Mouse (Mus musculus) liver, embryonic 11.5 days (tissue): ENCODE data around the gene Fam213a. TPM values are rescaled to one million over a fixed set of nuclear protein-coding genes. Genes with fewer than 3 reads are reported as not detected.

ENCODE experiments used
- ATAC-seq: fragments of 200-750 bp; cut with Nextera tagmentation; replicated peaks from 2 replicates; pipeline ENCODE4 v1.8.0; 2017; ENCODE audit warnings: moderate number of reproducible peaks, mild to moderate bottlenecking, moderate TSS enrichment, moderate library complexity; ENCODE audit not compliant: low FRiP score
- DNase-seq: peaks from one replicate; pipeline ENCODE4 v3.0.0-alpha.2; 2017; ENCODE audit warnings: low spot score
- H3K27ac ChIP-seq: fragments of 300-500 bp; sonication (generic); 2 replicates; pipeline ENCODE4 v1.5.1; 2014; ENCODE audit warnings: mild to moderate bottlenecking, low read depth, low read length, control low read depth
- H3K27me3 ChIP-seq: fragments of 300-500 bp; sonication (generic); replicated peaks from 2 replicates; pipeline ENCODE4 v1.6.1; 2014; ENCODE audit warnings: low read length, mixed read lengths; ENCODE audit not compliant: control insufficient read depth, insufficient read depth
- H3K36me3 ChIP-seq: fragments of 300-500 bp; sonication (generic); 2 replicates; pipeline ENCODE4 v1.6.1; 2014; ENCODE audit warnings: mild to moderate bottlenecking, low read length, moderate library complexity, mixed read lengths; ENCODE audit not compliant: control insufficient read depth, insufficient read depth
- H3K4me1 ChIP-seq: fragments of 300-500 bp; sonication (generic); replicated peaks from 2 replicates; pipeline ENCODE4 v1.6.1; 2014; ENCODE audit warnings: low read length, mixed read lengths; ENCODE audit not compliant: control insufficient read depth, insufficient read depth
- H3K4me2 ChIP-seq: fragments of 300-500 bp; sonication (generic); 2 replicates; pipeline ENCODE4 v1.6.1; 2014; ENCODE audit warnings: mild to moderate bottlenecking, control low read depth, moderate library complexity
- H3K4me3 ChIP-seq: fragments of 300-500 bp; sonication (generic); 2 replicates; pipeline ENCODE4 v1.5.1; 2014; ENCODE audit warnings: low read depth, low read length, control low read depth
- H3K9ac ChIP-seq: fragments of 300-500 bp; sonication (generic); 2 replicates; pipeline ENCODE4 v1.6.1; 2014; ENCODE audit warnings: low read depth, low read length, control low read depth
- H3K9me3 ChIP-seq: fragments of 300-500 bp; sonication (generic); 2 replicates; pipeline ENCODE4 v1.6.1; 2016; ENCODE audit warnings: low read length, inconsistent platforms, mixed read lengths; ENCODE audit not compliant: control insufficient read depth
- WGBS: fragments of 180-500 bp; shearing (Covaris S2); extraction: QIAGEN DNeasy Blood & Tissue Kit; methylation state at CpG from one replicate; pipeline ENCODE4 v1.1.7; 2014; 5-methylcytosine and 5-hydroxymethylcytosine counted together
- polyA plus RNA-seq: library from polyadenylated mRNA; unstranded; fragments of >200 nt; fragmentation: Nextera tagmentation; extraction: Ambion mirVana; gene quantifications from 2 replicates; pipeline ENCODE4 v1.2.1, GENCODE M21; 2014

The Fam213a gene
- polyA plus RNA-seq, 1 experiment from 2014 or later, result 84.8 TPM

GRCm38 (mm10) chr14:41007641-41008040 lies 5.9 kb downstream of the Fam213a start:
- H3K27me3 ChIP-seq, result no peaks in the 10 kb centered on the region
- ATAC-seq, result peak; percentile 79
- H3K9me3 ChIP-seq, result no peaks in the 10 kb centered on the region
- H3K9ac ChIP-seq, result peak overlapping the region; percentile 52
- H3K27ac ChIP-seq, result peak overlapping the region; percentile 85
- H3K4me2 ChIP-seq, result peak overlapping the region; percentile 57
- DNase-seq, result no peak
- peaks cover 45% of the 10 kb centered on the region for H3K4me1 ChIP-seq
- H3K4me3 ChIP-seq, result peak overlapping the region; percentile 24
- 17% methylated on average over 5 of the region's 5 CpGs for WGBS
- H3K36me3 ChIP-seq, result no peaks in the 10 kb centered on the region

GRCm38 (mm10) chr14:41006899-41007298 lies 6.7 kb downstream of the Fam213a start:
- peaks cover 43% of the 10 kb centered on the region for H3K4me1 ChIP-seq
- peak overlapping the region; percentile 44 for H3K9ac ChIP-seq
- ATAC-seq, result peak; percentile 94
- peak overlapping the region; percentile 85 for H3K27ac ChIP-seq
- no peak for DNase-seq
- peak overlapping the region; percentile 24; the same call in 1 of the 2 replicates for H3K4me3 ChIP-seq
- H3K36me3 ChIP-seq, result no peaks in the 10 kb centered on the region; the same call in 1 of the 2 replicates
- no peaks in the 10 kb centered on the region for H3K9me3 ChIP-seq
- no peaks in the 10 kb centered on the region for H3K27me3 ChIP-seq
- H3K4me2 ChIP-seq, result peak overlapping the region; percentile 57
- WGBS, result 34% methylated on average over 3 of the region's 3 CpGs

GRCm38 (mm10) chr14:41006263-41006662 lies 7.3 kb downstream of the Fam213a start:
- ATAC-seq (no peak), DNase-seq (no peak)
- Histone ChIP-seq H3K4me1 (peaks cover 43% of the 10 kb centered on the region), H3K4me3 (no peak overlapping the region), H3K27ac (peak overlapping the region; percentile 85), H3K4me2 (peak overlapping the region; percentile 57), H3K9ac (peak overlapping the region; percentile 44), H3K27me3 (no peaks in the 10 kb centered on the region), H3K9me3 (no peaks in the 10 kb centered on the region), H3K36me3 (no peaks in the 10 kb centered on the region; the same call in 1 of the 2 replicates)
- WGBS, result 61% methylated on average over 10 of the region's 10 CpGs

GRCm38 (mm10) chr14:41005716-41006115 lies 7.9 kb downstream of the Fam213a start:
- DNase-seq (no peak), ATAC-seq (no peak)
- no peak overlapping the region for H3K4me3 ChIP-seq
- no peak overlapping the region for H3K9ac ChIP-seq
- H3K9me3 ChIP-seq, result no peaks in the 10 kb centered on the region
- H3K4me2 ChIP-seq, result peak overlapping the region; percentile 57
- no peak overlapping the region for H3K27ac ChIP-seq
- 82% methylated on average over 9 of the region's 9 CpGs for WGBS
- H3K4me1 ChIP-seq, result peaks cover 43% of the 10 kb centered on the region
- H3K36me3 ChIP-seq, result no peaks in the 10 kb centered on the region; the same call in 1 of the 2 replicates
- no peaks in the 10 kb centered on the region for H3K27me3 ChIP-seq

- WGBS, result 57% methylated on average over 22 of the region's 22 CpGs
- H3K9me3 ChIP-seq, result no peaks in the 10 kb centered on the region
- no peaks in the 10 kb centered on the region for H3K27me3 ChIP-seq
- no peak overlapping the region; the same call in 1 of the 2 replicates for H3K27ac ChIP-seq
- H3K4me2 ChIP-seq, result peak overlapping the region; percentile 0
- peaks cover 41% of the 10 kb centered on the region for H3K4me1 ChIP-seq
- no peak overlapping the region for H3K4me3 ChIP-seq
- ATAC-seq (no peak), DNase-seq (no peak)
- no peaks in the 10 kb centered on the region; the same call in 1 of the 2 replicates for H3K36me3 ChIP-seq
- H3K9ac ChIP-seq, result peak overlapping the region; percentile 3
These were observed 9.1 kb downstream of the Fam213a start for GRCm38 (mm10) chr14:41004201-41005141.

- H3K27ac ChIP-seq, result no peak overlapping the region
- DNase-seq, result no peak
- no peak overlapping the region for H3K4me3 ChIP-seq
- H3K4me1 ChIP-seq, result peaks cover 17% of the 10 kb centered on the region
- 90% methylated on average over 5 of the region's 5 CpGs for WGBS
- ATAC-seq, result no peak
- H3K27me3 ChIP-seq, result no peaks in the 10 kb centered on the region
- no peak overlapping the region for H3K4me2 ChIP-seq
- no peaks in the 10 kb centered on the region for H3K9me3 ChIP-seq
- no peaks in the 10 kb centered on the region; the same call in 1 of the 2 replicates for H3K36me3 ChIP-seq
- H3K9ac ChIP-seq, result no peak overlapping the region
These were observed 12.0 kb downstream of the Fam213a start for GRCm38 (mm10) chr14:41001576-41001975.

GRCm38 (mm10) chr14:41000801-41001200 lies 12.8 kb downstream of the Fam213a start:
- Histone ChIP-seq H3K27me3 (no peaks in the 10 kb centered on the region), H3K4me2 (no peak overlapping the region), H3K9ac (no peak overlapping the region), H3K4me3 (no peak overlapping the region), H3K27ac (no peak overlapping the region), H3K4me1 (peaks cover 9% of the 10 kb centered on the region; the same call in 1 of the 2 replicates), H3K9me3 (no peaks in the 10 kb centered on the region), H3K36me3 (no peaks in the 10 kb centered on the region; the same call in 1 of the 2 replicates)
- ATAC-seq (no peak), DNase-seq (no peak)
- WGBS, result 84% methylated on average over 4 of the region's 4 CpGs

- Histone ChIP-seq H3K27ac (no peak overlapping the region), H3K9me3 (no peaks in the 10 kb centered on the region), H3K4me2 (no peak overlapping the region), H3K27me3 (no peaks in the 10 kb centered on the region), H3K4me3 (no peak overlapping the region), H3K4me1 (peaks cover 5% of the 10 kb centered on the region; the same call in 1 of the 2 replicates), H3K9ac (no peak overlapping the region), H3K36me3 (no peaks in the 10 kb centered on the region; the same call in 1 of the 2 replicates)
- ATAC-seq (no peak), DNase-seq (no peak)
- WGBS, result 78% methylated on average over 7 of the region's 7 CpGs
These were observed 13.5 kb downstream of the Fam213a start for GRCm38 (mm10) chr14:40999904-41000645.
